Mouse (Mus musculus): ENCODE measurements at regions not wholly inside any gene's neighbourhood (a gene's known extent, or its start where the extent isn't known, plus 50 kb on each side); places are given as distances from the start of the nearest gene placed in this dataset.

GRCm38 (mm10) chr2:81182421-81182820 is 565.4 kb downstream of the Nup35 start:
- TF ChIP-seq CTCF (IDR thresholded peaks at IDR 0.05; ENCODE audit: low read depth, low read length), result no peak
- TF ChIP-seq POLR2A (IDR thresholded peaks at IDR 0.05; ENCODE audit: extremely low read depth, insufficient read depth, low read length), result no peak

Measured in liver, adult 2 months (tissue).